Mouse (Mus musculus): ENCODE results near the gene Atp13a1. TPM values are rescaled to one million over a fixed set of nuclear protein-coding genes. Genes with fewer than 3 reads are reported as not detected.

Atp13a1 gene
- total RNA-seq (2021): 10 to 100 TPM in 1 of 2 experiments, 1 to 10 TPM in 1; 9.9 to 10.4 TPM
- long read RNA-seq, experiment 1, transcript Atp13a1-201 (26 exons, 3,915 nt): major isoform, 28 of 37 reads
- long read RNA-seq, experiment 1, partial matches to known transcripts: 1 of 37 reads
- long read RNA-seq, experiment 1, other reads (novel, unspliced or antisense): 8 of 37 reads
- long read RNA-seq, experiment 2, transcript Atp13a1-201 (26 exons, 3,915 nt): major isoform, 17 of 27 reads
- long read RNA-seq, experiment 2, partial matches to known transcripts: 6 of 27 reads
- long read RNA-seq, experiment 2, other reads (novel, unspliced or antisense): 4 of 27 reads

DNA sequence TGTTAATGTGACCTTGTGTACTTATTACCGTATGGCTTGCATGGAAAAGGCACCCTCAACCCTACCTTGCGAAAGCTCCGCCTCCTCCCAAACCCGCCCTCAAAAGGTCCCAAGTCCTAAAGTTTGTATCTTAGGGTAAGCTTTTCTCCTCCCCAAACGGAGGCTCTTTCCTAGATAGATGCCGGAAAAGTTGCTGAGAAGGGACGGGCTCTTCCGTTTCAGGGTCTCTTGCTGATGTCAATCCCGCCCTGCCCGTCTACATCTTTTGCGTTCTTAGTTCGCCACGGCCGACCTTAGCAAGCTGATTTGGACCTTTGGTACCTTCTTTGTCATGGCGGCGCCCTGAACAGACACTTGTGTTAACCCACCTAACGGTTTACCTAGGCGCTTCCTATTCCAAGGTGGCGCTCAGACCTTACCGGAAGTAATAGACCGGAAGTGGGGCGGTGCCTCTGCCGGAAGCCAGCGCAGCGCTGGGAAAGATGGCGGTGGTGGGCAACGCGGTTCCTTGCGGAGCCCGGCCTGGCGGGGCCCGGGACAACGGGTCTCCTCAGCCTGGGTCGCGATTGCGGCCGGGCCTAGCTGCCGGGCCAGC, at the start of gene Atp13a1, which contains the start of gene Zfp866:
Gene Atp13a1, plus strand, starts transcription at position 391 of the 595 bp plus-strand sequence.
Gene Zfp866, minus strand, starts transcription at position 406 of the 595 bp plus-strand sequence.
- Histone ChIP-seq H3K4me3 (peak within 1 kb of the TSS; percentile 100), H3K27ac (peak within 1 kb of the TSS; percentile 89)
- DNase-seq: peak; percentile 92
- intact Hi-C loops (cut with DNase I): loop anchor here (2.0 to 5.0 kb wide), 2 partner anchors 16 to 74 kb away; partner anchors contain the start of gene Gm20422
- TF ChIP-seq CTCF (IDR thresholded peaks at IDR 0.05): no peak

DNA sequence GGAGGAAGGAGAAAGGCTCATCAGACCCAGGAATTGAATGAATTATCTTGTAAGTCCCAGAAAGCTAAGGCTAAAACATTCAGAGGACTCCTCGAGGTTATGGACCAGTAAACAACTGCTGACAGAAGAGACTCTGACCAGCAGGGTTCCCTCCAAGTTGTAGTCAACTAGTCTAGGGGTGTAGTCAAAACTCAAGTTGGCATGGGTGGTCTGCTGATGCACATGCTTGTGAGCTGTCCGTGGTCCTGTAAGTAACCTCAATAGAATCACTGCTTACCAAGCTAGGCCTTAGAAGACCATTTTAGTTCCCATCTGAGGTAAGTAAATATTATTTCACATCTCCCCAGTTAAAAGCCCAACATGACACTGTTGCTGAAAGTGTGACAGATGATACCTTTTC, 49.7 kb upstream of the Atp13a1 start:
- no peak for TF ChIP-seq CTCF (IDR thresholded peaks at IDR 0.05)
- intact Hi-C loops (cut with DNase I): loop anchor here (10.0 kb wide), 1 partner anchor 116 kb away; the partner anchor contains the start of gene Zfp868
- no peak for DNase-seq
- no peak overlapping the region for H3K4me3 ChIP-seq
- no peak overlapping the region for H3K27ac ChIP-seq

DNA sequence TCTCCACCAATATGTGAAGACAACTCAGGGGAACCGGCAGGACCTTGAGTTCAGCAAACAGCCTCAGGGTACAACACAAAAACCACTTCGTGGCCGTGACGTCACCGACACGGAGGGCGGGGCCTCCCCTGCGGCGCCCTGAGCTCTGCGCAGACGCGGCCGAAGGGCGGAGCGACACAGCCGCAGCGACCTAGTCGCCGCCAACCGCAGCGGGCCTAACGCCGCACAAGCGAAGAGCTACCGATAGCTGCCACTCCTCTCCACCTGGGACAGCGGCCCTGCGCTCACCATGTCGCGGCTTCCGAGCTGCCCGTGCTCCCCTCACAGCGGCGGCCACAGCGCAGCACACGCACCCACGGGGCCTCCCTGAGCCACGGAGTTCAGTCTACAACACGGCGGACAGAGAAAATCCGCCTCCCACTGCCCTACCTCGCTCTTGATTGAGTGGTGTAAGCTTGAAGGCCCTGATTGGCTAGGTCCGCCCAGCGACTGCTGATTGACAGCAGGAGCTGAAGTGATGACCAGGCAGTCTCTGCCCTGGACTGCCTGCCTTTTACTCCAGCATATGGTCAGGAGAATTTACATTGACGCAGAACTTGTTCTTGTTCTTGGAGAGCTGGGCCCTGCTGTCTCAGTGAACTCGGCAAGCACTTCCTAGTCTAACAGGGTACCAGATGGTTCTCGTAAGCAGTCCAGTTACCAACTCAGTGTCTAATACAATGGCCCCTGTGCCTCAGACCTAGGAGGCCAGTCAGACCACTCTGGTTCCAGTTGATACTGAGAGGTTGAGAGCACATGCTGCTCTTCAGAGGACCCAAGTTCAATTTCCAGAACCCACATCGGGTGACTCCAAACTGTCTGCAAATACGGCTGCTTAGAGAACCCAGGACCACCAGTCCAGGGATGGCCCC, 41.2 kb upstream of the Atp13a1 start, which contains the start of gene Zfp963:
Gene Zfp963, minus strand, starts transcription at position 427 of the 911 bp plus-strand sequence.
- intact Hi-C loops (cut with DNase I): loop anchor here (2.0 to 10.0 kb wide), 2 partner anchors 33 to 125 kb away; partner anchors contain the start of gene Zfp868
- DNase-seq: peak; percentile 97
- peak within 1 kb of the TSS; percentile 100 for H3K27ac ChIP-seq
- no peak for TF ChIP-seq CTCF (IDR thresholded peaks at IDR 0.05)
- H3K4me3 ChIP-seq: peak within 1 kb of the TSS; percentile 90

DNA sequence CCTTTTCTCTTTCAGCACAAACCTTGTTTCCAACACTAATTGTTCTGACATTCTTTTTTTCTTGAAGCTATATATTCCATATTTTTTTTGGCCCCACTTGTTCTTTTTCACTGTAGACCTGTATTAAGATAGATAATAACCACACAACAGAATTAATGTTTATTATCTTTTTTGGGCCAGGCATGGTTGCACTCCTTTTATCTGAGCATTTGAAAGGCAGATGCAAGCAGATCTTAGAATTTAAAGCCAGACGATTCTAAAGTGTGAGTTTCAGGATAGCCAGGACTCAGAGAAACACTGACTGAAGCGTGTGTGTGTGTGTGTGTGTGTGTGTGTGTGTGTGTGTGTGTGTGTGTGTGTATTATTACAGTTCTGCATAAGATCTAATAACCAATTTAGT, 38.5 kb upstream of the Atp13a1 start:
- intact Hi-C loops (cut with DNase I): no loop called here
- no peak for DNase-seq
- H3K4me3 ChIP-seq: no peak overlapping the region
- TF ChIP-seq CTCF (IDR thresholded peaks at IDR 0.05): no peak
- H3K27ac ChIP-seq: no peak overlapping the region

DNA sequence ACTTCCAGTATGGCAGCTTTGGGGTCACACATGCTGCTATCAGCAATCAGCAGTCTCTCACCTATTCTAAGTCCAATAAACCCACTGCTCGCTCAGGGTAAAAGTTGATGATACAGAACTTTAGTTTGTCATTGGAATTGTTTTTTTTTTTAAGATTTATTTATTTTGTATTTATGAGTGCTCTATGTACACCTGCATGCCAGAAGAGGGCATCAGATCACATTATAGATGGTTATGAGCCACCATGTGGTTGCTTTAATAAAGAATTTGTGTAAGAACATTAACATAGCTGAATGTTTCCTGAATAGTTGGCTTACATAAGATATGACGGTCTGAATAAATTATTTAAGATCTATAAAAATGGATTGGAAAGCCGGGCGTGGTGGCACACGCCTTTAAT, 32.6 kb upstream of the Atp13a1 start:
- no peak for TF ChIP-seq CTCF (IDR thresholded peaks at IDR 0.05)
- no peak overlapping the region for H3K27ac ChIP-seq
- no peak overlapping the region for H3K4me3 ChIP-seq
- intact Hi-C loops (cut with DNase I): no loop called here
- no peak for DNase-seq

DNA sequence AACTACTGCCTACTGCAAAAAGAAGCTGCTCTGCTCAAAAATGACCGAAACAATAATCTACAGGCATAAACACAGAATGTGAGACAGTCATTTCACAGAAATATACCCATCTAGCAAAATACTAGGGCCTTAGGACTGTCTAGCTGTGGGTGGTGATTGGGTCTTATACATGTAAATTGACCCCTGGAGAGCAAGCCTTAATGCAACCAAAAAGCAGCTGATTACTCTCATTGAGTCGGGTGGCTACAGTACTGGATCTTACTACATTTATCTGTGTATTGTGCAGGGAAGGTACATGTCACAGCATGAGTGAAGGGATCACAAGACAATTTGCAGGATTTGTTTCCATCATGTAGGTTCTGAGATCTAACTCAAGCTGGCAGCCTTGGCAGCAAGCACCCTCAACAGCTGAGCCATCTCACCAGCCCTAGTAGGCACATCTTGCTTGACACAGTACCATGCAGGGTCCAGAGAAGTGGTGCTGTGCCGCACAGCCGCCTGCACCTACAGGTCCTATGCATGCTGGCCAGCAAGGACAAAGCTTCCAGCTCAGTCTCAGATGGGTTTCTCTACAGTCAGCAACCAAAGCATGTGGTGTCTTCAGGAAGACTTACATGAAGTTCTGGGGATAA, 29.0 kb upstream of the Atp13a1 start:
- Histone ChIP-seq H3K4me3 (no peak overlapping the region), H3K27ac (no peak overlapping the region)
- no peak for DNase-seq
- intact Hi-C loops (cut with DNase I): no loop called here
- no peak for TF ChIP-seq CTCF (IDR thresholded peaks at IDR 0.05)

DNA sequence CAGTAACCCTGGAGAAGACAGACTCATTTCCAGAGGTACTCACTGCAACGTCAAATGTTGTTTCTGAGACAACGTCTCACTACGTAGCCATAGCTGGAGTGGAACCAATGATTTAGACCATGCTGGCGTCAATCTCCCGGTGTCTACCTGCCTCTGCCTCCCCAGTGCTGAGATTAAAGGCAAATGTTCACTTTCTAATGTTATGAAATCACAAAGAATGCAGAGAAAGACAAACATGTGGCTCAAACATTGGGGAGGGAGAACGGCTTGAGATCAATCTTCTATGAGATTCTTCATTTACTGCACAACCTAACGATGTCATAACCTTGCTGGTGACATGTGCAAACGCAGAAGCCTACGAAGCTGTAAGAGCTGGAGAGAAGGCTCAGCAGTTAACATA, 19.7 kb upstream of the Atp13a1 start:
- H3K27ac ChIP-seq: no peak overlapping the region
- no peak for DNase-seq
- no peak overlapping the region for H3K4me3 ChIP-seq
- intact Hi-C loops (cut with DNase I): loop anchor here (10.0 kb wide), 1 partner anchor 376 kb away; no protein-coding TSS in a partner anchor
- no peak for TF ChIP-seq CTCF (IDR thresholded peaks at IDR 0.05)

DNA sequence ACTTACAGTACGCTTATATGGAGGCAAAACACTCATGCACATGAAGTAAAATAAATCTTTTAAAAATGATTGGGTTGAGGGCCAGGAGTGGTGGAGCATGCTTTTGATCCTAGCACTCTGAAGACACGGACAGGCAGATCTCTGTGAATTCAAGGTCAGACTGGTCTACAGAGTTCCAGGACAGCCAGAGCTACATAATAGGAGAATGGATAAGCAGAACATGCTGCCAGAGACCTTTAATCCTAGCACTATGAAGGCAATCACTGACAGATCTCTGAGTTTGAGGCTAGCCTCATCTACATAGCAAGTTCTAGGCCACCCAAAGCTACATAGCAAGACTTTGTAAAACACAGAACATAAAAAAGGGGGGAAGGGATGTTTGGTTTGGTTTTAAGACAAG, 18.9 kb upstream of the Atp13a1 start:
- Histone ChIP-seq H3K4me3 (no peak overlapping the region), H3K27ac (no peak overlapping the region)
- intact Hi-C loops (cut with DNase I): loop anchor here (10.0 kb wide), 1 partner anchor 377 kb away; no protein-coding TSS in a partner anchor
- DNase-seq: no peak
- TF ChIP-seq CTCF (IDR thresholded peaks at IDR 0.05): no peak

DNA sequence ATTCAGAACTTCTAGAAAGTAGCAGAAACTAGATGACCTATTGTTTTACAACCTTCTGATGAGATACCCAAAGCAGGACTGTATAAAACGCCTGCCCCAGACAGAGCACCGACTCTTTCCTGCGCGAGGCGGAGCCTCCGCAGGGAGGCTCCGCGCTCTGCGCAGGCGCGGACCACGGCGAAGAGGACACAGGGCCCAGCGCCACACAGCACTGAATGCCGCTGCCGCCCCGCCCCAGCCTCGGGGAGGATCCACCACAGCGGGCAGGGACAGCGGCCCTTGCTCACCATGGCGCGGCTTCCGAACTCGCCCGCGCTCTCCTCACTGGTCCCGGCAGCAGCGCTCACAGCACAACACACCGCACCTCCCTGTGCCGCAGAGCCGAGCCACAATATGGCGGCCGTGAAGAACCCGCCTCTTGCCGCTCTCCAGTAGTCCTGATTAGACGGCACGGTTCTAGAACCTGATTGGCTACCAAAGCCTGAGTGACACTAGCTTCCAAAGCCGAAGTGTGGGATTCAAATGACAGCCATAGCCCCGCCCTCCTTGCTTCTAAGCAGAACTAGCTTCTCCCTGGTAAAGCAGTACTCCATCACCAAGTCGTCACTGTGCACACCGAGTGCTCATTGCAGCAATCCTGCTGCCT, 16.3 kb upstream of the Atp13a1 start, which contains the start of gene Gm20422:
Gene Gm20422, minus strand, starts transcription at position 384 of the 646 bp plus-strand sequence.
- DNase-seq: peak; percentile 91
- Histone ChIP-seq H3K4me3 (peak within 1 kb of the TSS; percentile 84), H3K27ac (peak within 1 kb of the TSS; percentile 98)
- no peak for TF ChIP-seq CTCF (IDR thresholded peaks at IDR 0.05)
- intact Hi-C loops (cut with DNase I): loop anchor here (2.0 to 10.0 kb wide), 2 partner anchors 16 to 380 kb away; partner anchors contain the start of genes Atp13a1 and Zfp866

DNA sequence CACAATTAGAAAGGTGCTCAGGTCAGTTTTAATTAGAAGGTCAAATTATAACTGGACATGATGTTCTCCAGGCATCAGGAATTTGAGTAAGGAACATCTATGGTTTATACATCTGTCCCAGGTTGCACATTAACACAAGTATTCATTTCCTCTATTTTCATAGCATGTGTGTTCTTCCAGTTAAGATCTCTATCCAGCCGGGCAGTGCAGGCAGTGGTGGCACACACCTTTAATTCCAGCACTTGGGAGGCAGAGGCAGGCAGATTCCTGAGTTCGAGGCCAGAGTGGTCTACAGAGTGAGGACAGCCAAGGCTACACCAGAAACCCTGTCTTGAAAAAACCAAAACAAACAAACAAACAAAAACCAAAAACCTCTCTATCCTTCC, 15.8 kb upstream of the Atp13a1 start:
- no peak for TF ChIP-seq CTCF (IDR thresholded peaks at IDR 0.05)
- intact Hi-C loops (cut with DNase I): loop anchor here (2.0 to 10.0 kb wide), 2 partner anchors 16 to 380 kb away; partner anchors contain the start of genes Atp13a1 and Zfp866
- no peak for DNase-seq
- peak overlapping the region; percentile 84 for H3K4me3 ChIP-seq
- H3K27ac ChIP-seq: peak overlapping the region; percentile 98

DNA sequence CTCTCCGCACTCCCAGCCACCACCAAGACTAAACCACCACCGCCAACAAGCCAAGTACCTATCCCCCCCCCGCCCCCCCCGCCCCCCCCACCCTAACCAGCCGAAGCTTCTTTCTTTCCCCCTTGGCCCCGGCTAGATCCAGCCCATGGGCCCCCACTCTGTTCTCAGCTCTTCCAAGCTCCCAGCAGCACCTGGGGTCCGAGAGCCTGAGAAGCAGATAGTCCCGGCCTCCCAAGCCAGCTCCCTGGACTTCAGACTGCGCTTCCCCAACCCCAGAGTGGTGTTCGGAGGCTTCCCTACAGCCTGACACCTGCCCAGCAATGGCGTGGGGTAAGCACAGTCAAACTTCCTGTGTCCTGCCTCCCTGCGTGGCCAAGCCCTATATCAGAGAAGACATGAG, 13.9 kb upstream of the Atp13a1 start:
- intact Hi-C loops (cut with DNase I): loop anchor here (10.0 kb wide), 1 partner anchor 382 kb away; no protein-coding TSS in a partner anchor
- H3K4me3 ChIP-seq: no peak overlapping the region
- TF ChIP-seq CTCF (IDR thresholded peaks at IDR 0.05): no peak
- DNase-seq: no peak
- no peak overlapping the region for H3K27ac ChIP-seq

Measured in gastrocnemius, adult 2 months (tissue).